Mouse (Mus musculus): ENCODE results near the gene Ipo13.

DNA sequence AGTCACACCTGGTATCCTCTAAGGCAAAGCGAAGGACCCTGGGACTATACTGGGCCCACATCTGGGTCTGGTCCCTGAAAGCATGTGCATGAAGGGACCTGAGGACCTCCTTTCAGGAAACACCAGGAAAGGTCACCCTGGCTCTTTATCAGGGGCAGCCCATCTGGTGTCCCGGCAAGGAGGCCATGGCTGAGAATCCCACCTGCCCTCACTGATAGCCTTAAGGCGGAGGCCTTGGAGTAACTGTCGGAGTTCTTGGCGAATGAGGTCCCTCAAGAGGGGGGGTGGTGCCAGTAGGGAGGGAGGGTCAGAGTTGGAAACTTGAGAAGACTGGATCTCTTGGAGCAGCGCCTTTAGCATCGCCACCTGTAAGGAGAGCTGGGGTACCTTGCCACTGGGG, 43.0 kb downstream of the Ipo13 start:
- TF ChIP-seq CTCF (conservative IDR thresholded peaks at IDR 0.05; ENCODE audit: insufficient read depth, insufficient read length, low read depth, low read length) (no peak), POLR2A (IDR thresholded peaks at IDR 0.05; ENCODE audit: low read depth, low read length) (no peak)
